Mouse (Mus musculus): Measurements from ENCODE around the gene C1galt1c1.

C1galt1c1 gene

DNA sequence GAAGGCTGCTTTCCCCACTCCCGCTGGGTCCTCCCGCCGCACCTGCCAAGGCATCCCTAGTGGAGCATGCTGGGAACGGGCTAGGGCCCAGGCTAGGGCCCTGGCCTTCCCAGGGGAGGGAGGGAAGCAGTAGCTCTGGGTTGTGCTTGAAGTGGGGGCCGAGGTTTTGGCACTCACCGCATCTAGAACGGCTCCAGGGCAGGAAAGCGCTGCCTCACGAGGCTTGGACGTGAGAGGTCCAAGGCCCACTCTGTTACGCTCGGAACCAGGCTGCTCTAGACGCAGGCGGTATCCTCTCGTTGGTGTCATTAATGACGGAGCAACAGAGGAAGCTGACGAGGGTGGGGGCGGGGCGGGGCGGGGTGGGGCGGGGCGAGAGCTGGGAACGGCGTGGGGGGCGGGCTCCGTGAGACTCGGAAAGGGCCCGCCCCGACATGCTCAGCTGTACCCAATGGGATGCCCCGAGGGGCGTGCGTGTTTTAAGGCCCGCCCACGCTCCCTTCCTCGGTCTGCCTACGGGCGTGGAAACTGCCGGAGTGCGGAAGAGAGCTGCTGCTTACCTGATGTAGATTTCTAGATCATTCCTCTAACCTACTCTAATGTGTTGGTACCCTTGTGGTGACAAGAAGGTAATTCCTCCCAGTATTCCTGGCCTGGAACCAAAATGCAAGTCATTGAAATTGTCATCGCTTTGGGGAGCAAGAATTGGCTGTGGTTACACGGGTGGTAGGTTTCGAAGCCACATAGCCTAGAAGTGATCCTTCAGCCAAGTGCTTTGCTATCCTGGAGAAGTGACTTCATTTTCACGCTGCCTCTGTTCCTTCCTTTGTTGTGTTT is at the start of gene C1galt1c1:
TSS of gene C1galt1c1 (minus strand) at position 287 of the 837 bp plus-strand sequence.
- in situ Hi-C loops (cut with MboI, MseI): no loop called here

DNA sequence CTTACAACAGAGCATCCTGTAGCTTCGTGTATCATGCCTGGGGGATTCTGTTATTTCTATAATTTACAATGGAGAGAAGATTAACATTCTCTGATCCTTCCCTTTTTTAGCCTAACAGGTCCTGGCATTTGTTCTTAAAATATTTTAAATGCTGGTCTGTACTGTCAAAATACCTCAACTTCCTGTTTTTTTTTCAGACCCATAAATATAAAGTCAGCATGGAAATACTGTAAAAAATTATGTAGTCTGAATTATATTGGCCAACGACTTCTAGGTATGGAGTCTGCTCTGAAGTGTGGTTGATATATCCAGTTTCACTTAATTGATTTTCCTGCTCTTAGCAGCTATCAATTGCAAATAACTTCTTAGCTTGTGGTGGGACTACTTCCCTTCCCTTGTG is 47.1 kb upstream of the C1galt1c1 start:
- in situ Hi-C loops (cut with MboI, MseI): no loop called here

DNA sequence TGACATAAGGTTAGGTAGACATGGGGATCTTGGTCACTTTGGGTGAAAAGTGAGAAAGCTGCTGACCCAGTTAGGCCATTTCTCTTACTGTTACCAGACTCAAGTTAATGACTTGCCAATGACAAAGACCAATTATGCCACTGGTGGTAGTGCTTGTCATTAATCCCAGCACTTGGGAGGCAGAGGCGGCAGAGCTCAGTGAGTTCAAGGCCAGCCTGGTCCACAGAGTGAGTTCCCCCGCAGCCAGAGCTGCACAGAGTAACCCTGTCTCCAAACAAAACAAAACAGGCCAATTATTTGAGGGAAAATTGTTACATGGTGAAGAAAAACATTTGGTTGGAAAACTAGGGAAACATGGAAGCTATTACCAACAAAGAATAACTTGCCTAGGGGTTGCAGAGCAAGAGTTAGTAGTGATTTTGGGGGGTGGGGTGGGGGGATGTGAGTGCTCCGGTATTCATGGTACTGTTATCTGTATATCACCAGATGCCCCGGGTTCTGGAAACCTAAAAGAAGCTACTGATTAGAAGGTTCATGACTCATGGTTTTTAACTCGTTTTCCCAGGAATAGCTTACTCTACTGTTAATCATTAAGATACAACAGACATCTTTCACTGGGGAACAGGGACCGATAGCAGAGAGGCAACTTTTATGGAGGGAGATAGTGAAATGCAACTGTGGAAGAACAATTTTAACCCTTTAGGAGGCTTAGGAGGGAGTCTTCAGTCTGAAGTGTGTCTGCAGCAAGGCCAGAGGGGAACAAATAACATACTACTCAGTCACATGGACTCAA is 34.4 kb upstream of the C1galt1c1 start:
- in situ Hi-C loops (cut with MboI, MseI): no loop called here

GRCm38 (mm10) chrX:38656206-38656883 is 21.5 kb upstream of the C1galt1c1 start:
- in situ Hi-C loops (cut with MboI, MseI): loop anchor here (10.0 kb wide), 1 partner anchor 142 kb away; no protein-coding TSS in a partner anchor

- in situ Hi-C loops (cut with MboI, MseI): loop anchor here (10.0 kb wide), 1 partner anchor 140 kb away; no protein-coding TSS in a partner anchor
Measured at GRCm38 (mm10) chrX:38654681-38655080, 19.8 kb upstream of the C1galt1c1 start.

DNA sequence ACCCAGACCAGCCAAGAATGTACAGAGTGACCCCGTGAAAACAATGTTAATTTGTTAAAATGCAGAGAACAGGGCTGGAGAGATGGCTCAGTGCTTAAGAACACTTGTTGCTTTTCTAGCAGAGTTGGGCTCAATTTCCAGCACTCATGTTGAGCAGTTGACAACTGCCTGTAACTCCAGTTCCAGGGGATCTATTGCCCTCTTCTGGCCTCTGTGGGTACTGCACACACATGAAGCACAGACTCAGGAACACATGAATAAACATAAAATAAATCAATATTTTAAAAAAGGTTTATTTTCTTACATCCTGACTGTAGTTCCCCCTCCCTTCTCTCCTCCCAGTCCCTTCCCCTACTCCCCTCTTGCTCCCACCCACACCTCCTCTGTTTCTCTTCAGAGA is 18.3 kb upstream of the C1galt1c1 start:
- in situ Hi-C loops (cut with MboI, MseI): loop anchor here (10.0 kb wide), 1 partner anchor 138 kb away; no protein-coding TSS in a partner anchor

- in situ Hi-C loops (cut with MboI, MseI): loop anchor here (10.0 kb wide), 1 partner anchor 136 kb away; no protein-coding TSS in a partner anchor
Measured at GRCm38 (mm10) chrX:38651167-38651566, 16.3 kb upstream of the C1galt1c1 start.

DNA sequence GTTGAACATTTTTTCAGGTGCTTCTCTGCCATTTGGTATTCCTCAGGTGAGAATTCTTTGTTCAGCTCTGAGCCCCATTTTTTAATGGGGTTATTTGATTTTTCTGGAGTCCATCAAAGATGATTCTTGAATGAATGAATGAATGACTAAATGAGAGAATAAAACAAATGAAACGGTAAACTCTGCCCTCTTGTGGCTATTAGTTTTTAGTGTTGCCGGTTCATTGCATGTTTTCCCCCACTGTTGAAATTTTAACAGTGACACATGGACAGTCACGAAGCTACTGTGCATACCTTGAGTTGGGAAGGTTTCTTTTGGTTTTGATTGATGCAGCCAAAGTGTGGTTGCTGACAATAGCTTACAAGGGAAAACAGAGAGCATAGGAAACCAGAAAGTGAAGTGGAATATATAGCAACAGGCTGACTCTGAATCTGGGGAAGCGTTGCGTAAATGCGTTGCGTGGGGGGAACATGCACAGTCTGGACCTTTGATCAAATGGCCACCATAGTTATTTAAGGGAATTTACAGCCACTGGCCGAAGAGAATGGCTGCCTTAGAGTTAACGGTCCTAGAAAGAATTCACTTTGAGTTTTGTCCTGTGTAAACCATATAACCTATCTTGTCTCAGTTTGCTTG is 15.6 kb upstream of the C1galt1c1 start:
- in situ Hi-C loops (cut with MboI, MseI): loop anchor here (10.0 kb wide), 1 partner anchor 136 kb away; no protein-coding TSS in a partner anchor

DNA sequence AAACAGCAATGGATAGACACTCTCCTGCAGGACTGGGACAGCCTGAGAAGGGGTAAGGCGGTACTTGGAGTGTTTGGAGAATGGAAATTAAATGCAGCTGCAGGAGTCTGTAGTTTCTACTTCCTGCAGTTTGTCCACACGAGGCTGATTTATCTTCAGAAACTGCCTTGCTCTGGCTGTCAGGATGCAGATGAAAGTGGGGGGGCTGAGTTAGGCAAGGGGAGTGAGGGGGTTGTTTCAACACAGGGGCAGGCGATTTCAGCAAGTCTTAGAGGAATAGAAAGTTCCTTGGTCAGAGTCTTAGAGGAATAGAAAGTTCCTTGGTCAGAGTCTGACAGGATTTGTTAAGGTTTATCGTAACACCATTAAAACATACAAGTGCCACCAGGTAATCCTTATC is 7.3 kb upstream of the C1galt1c1 start:
- in situ Hi-C loops (cut with MboI, MseI): no loop called here

- in situ Hi-C loops (cut with MboI, MseI): no loop called here
Measured at GRCm38 (mm10) chrX:38641435-38641834, 6.5 kb upstream of the C1galt1c1 start.

DNA sequence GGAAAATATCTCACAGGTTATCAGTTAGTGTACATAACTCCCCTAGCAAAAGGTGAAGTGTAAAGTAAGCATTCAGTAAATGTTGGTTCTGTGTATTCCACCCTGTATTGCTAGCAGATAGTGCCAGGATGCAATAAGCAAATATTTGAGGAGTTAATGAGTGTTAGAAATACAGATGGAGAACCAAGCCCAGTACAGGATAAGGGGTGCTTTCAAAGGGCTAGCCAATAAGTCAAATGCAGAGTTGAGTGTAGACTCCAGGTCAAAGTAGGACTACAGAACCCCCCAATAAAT is 698 bp upstream of the C1galt1c1 start:
- in situ Hi-C loops (cut with MboI, MseI): no loop called here

- in situ Hi-C loops (cut with MboI, MseI): no loop called here
Measured at GRCm38 (mm10) chrX:38600995-38601369, 33.9 kb downstream of the C1galt1c1 start.

GRCm38 (mm10) chrX:38600177-38600994 is 34.5 kb downstream of the C1galt1c1 start, which contains the start of gene Mcts1:
Mcts1 (plus strand) TSS chrX:38600578.
- in situ Hi-C loops (cut with MboI, MseI): no loop called here

- in situ Hi-C loops (cut with MboI, MseI): no loop called here
Measured at GRCm38 (mm10) chrX:38593180-38593889, 41.6 kb downstream of the C1galt1c1 start.

DNA sequence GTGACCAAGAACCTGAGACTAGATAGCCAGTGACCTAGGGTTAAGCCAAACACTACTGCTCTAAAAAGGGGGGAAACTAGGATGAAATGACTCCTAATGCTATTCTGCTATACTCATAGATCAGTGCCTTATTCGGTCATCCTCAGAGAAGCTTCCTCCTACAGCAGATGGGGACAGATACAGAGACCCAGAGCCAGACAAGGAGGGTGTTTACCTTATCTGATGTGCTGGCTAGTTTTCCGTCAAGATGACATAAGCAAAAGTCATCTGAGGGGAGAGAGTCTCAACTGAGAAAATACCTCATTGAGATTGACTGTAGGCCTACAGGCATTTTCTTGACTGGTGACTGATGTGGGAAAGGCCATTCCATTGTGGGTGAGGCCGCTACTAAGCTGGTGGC is 43.1 kb downstream of the C1galt1c1 start:
- in situ Hi-C loops (cut with MboI, MseI): no loop called here

- in situ Hi-C loops (cut with MboI, MseI): no loop called here
Measured at GRCm38 (mm10) chrX:38589827-38590226, 45.1 kb downstream of the C1galt1c1 start.

- in situ Hi-C loops (cut with MboI, MseI): no loop called here
Measured at GRCm38 (mm10) chrX:38583261-38583660, 51.6 kb downstream of the C1galt1c1 start.

DNA sequence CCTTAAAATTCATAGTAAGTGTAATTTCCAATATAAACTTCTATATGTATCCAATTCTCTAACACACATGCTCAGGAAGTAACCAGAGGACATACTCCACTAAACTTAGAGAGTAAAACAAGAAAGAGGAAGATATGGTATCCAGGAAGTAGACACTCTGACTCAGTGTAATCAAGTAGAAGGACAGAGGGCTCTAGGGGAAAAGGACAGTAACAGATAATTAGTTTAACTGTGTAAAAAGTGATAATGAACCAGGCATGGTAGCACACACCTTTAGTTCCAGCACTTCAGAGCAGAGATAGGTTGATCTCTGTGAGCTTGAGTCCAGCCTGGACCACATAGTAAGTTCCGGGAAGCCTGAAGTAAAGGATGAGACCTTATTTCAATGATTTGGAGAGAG is 53.7 kb downstream of the C1galt1c1 start:
- in situ Hi-C loops (cut with MboI, MseI): no loop called here
